Mouse (Mus musculus): Measurements from ENCODE around the gene Nfe2l3.

- TF ChIP-seq CTCF (IDR thresholded peaks at IDR 0.05; ENCODE audit: borderline replicate concordance, control insufficient read depth, extremely low read depth, insufficient read depth, low read length, poor library complexity) (no peak), POLR2A (IDR thresholded peaks at IDR 0.05; ENCODE audit: control insufficient read depth, extremely low read depth, insufficient read depth, low read length, poor library complexity) (no peak)
Measured at GRCm38 (mm10) chr6:51486731-51487130, 54.3 kb downstream of the Nfe2l3 start.

Data from thymus, adult 2 months (tissue).